8 mouse cellular contexts compared by ENCODE assay signal in the genomic region with DNA sequence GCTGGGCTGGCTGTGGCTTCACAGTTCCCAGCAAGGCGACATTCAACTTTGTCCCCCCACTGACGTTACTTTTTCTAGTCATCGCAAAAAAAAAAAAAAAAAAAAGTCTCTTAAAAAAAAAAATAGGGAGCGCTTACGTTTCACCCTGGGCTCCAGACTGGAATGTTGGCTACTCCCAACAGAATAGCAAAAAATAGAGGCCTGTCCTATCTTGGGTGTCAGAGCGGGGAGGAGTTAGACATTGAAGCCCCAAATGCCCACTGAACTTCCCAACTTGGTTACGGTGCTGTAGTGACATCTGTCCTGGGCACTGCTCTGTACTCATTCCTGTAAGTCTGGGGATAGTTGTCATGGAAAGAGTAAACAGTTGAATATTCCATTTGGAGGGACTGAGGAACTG. TPM values are rescaled to one million over a fixed set of nuclear protein-coding genes. Genes with fewer than 3 reads are reported as not detected.
DNase-seq lines count a peak whose midpoint lies in the region; ATAC-seq and TF ChIP-seq lines count a peak whose summit lies in the region.

No protein-coding gene starts in this region.

- H3K4me1 ChIP-seq in heart, embryonic 14.5 days (ENCODE audit: control insufficient read depth in 2 of 2, insufficient read depth in 2 of 2, low read length in 2 of 2), result peaks cover 7 to 30% of the 10 kb centered on the region in 2 experiments

- peak overlapping the region; percentile 77 for H3K4me2 ChIP-seq in heart, embryonic 14.5 days (ENCODE audit: low read length)
- H3K4me2 ChIP-seq in myocyte (ENCODE audit: low read depth), result peak overlapping the region; percentile 96

- peak overlapping the region; percentile 73 to 95 for H3K27ac ChIP-seq in heart, embryonic 14.5 days (replicated peaks in 1 of 2; ENCODE audit: control insufficient read depth in 1 of 2, insufficient read depth in 1 of 2, low read depth in 2 of 2, low read length in 2 of 2)

- peak overlapping the region; percentile 77 to 88 for H3K4me3 ChIP-seq in heart, embryonic 14.5 days (ENCODE audit: control insufficient read depth in 1 of 2, insufficient read depth in 1 of 2, low read depth in 1 of 2, low read length in 2 of 2)
- peak overlapping the region; percentile 39 for H3K4me3 ChIP-seq in myocyte

- no peaks in the 10 kb centered on the region for H3K27me3 ChIP-seq in heart, embryonic 14.5 days (ENCODE audit: control insufficient read depth, insufficient read depth, low read length)
- no peaks in the 10 kb centered on the region for H3K27me3 ChIP-seq in myocyte (ENCODE audit: control insufficient read depth, insufficient read depth, insufficient read length)

- H3K9me3 ChIP-seq in heart, embryonic 14.5 days (ENCODE audit: control insufficient read depth, low read length), result no peaks in the 10 kb centered on the region

- peak overlapping the region; percentile 76 for H3ac ChIP-seq in myocyte (ENCODE audit: control insufficient read depth, insufficient read length)

- TF ChIP-seq POLR2A in myocyte (IDR thresholded peaks at IDR 0.05; ENCODE audit: insufficient read length, low read depth), result no peak

- peak; percentile 41 for DNase-seq in embryo, embryonic 10 days (ENCODE audit: low spot score)
- DNase-seq in embryo, embryonic 9.5 days (ENCODE audit: extremely low spot score), result no peak
- DNase-seq in c-Kit-negative CD71-positive TER-119-positive erythroid progenitor cells, embryonic 14.5 days (ENCODE audit: low read depth, low spot score), result peak; percentile 21
- DNase-seq in liver, result peak; percentile 12
- DNase-seq in thymus, postnatal 14 days, result no peak

- peak overlapping the region; percentile 99 for H3K9ac ChIP-seq in heart, embryonic 14.5 days (ENCODE audit: low read length)

- no peak for ATAC-seq in heart, embryonic 14.5 days (ENCODE audit: insufficient number of reproducible peaks, insufficient read depth, low FRiP score, low read depth)
- ATAC-seq in activated CD4-positive, CD25-positive, alpha-beta regulatory T cell, adult 4 months, result no peak

- H3K36me3 ChIP-seq in heart, embryonic 14.5 days (ENCODE audit: control insufficient read depth, insufficient read depth, low read length), result 0 out of 2 replicates have a peak, but pooled peaks cover 3% of the 10 kb centered on the region
- no peaks in the 10 kb centered on the region for H3K36me3 ChIP-seq in myocyte (ENCODE audit: control insufficient read depth, insufficient read depth)

- WGBS in heart, embryonic 14.5 days, result 1% methylated on average over 7 of the region's 7 CpGs

- peaks cover 48% of the 10 kb centered on the region for H3K79me2 ChIP-seq in myocyte (ENCODE audit: control insufficient read depth, insufficient read depth)

TF ChIP-seq in myocyte, 11 proteins besides CTCF, POLR2A, EP300 and RAD21:
- no peak for TF ChIP-seq CEBPB (IDR thresholded peaks at IDR 0.05; ENCODE audit: insufficient read depth, poor library complexity, severe bottlenecking)
- TF ChIP-seq MAX (IDR thresholded peaks at IDR 0.05; ENCODE audit: low read depth), result no peak
- TF ChIP-seq E2F4 (IDR thresholded peaks at IDR 0.05; ENCODE audit: insufficient read depth), result no peak
- TF ChIP-seq TCF12 (IDR thresholded peaks at IDR 0.05; ENCODE audit: insufficient read depth, poor library complexity, severe bottlenecking), result no peak
- no peak for TF ChIP-seq MYOD1 (IDR thresholded peaks at IDR 0.05; ENCODE audit: control insufficient read depth in 1 of 3, insufficient read length in 2 of 3, low read depth in 2 of 3)
- no peak for TF ChIP-seq POLR2AphosphoS2 (IDR thresholded peaks at IDR 0.05; ENCODE audit: insufficient read length, low read depth)
- TF ChIP-seq USF1 (IDR thresholded peaks at IDR 0.05; ENCODE audit: low read depth), result no peak

RNA-seq across cellular contexts. Expression of a gene that starts 0.8 kb away (rescaled TPM):
- polyA plus RNA-seq in heart, embryonic 14.5 days (2014; fragmentation: Nextera tagmentation; extraction: Ambion mirVana), result 24.4 and 26.5 TPM in 2 replicates
- 6.9 TPM for polyA plus RNA-seq in myocyte (2012; fragmentation: generic; extraction: Trizol)
- polyA plus RNA-seq in activated CD4-positive, CD25-positive, alpha-beta regulatory T cell, adult 4 months (2017; shearing (Covaris generic)), result 10 to 100 TPM; 39.0 to 41.5 TPM

RNA-seq across cellular contexts. Expression of a gene that starts 13.3 kb away (rescaled TPM):
- 6.8 and 7.3 TPM in 2 replicates for polyA plus RNA-seq in heart, embryonic 14.5 days (2014; fragmentation: Nextera tagmentation; extraction: Ambion mirVana)
- 3.8 TPM for polyA plus RNA-seq in myocyte (2012; fragmentation: generic; extraction: Trizol)
- polyA plus RNA-seq in activated CD4-positive, CD25-positive, alpha-beta regulatory T cell, adult 4 months (2017; shearing (Covaris generic)), result 1 to 10 TPM; 8.0 to 8.6 TPM

Comparison
In these comparisons a context has a peak if more than half of its experiments do, and no peak if none do; other contexts are left out.
1. DNase-seq: peak in embryo, embryonic 10 days (single experiment), c-Kit-negative CD71-positive TER-119-positive erythroid progenitor cells, embryonic 14.5 days (single experiment) and liver (single experiment); none in embryo, embryonic 9.5 days (single experiment) and thymus, postnatal 14 days (single experiment).